Mouse (Mus musculus): Measurements from ENCODE around the gene Dgki.

Gene Dgki

DNA sequence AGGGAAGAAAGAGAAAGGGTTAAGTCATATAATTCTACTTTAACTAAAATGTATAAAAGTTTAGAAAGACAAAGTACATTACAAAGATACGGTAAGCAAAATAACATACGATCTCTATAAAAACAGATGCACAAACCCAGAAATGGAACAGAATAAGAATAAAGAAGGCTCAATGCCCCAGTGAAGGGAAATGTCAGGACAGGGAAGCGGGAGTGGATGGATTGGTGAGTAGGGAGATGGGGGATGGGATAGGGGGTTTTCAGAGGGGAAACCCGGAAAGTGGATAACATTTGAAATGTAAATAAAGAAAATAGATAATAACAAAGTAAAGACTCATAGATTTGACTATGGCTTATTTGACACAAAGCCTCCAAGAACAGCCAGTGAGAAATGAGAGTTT, 400.1 kb downstream of the Dgki start:
- no peak for DNase-seq

DNA sequence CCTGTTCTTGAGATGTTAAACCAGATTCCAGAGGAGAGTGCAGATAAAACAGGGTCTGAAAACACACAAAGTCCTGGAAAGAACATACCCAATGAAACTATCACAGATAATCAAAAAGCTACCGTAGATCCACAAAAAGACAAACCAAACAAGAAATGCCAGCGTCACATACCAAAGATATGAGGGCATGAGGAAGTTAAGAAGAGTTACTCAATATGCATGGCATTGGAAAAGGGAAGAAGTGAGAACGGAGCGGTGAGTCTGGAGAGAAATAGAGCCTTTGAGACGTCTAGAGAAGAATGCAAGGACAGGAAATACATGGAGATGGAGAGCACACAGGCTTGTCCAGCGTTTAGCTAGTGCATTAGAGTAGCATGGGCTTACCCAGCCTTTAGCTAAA, 401.6 kb downstream of the Dgki start:
- DNase-seq = no peak

DNA sequence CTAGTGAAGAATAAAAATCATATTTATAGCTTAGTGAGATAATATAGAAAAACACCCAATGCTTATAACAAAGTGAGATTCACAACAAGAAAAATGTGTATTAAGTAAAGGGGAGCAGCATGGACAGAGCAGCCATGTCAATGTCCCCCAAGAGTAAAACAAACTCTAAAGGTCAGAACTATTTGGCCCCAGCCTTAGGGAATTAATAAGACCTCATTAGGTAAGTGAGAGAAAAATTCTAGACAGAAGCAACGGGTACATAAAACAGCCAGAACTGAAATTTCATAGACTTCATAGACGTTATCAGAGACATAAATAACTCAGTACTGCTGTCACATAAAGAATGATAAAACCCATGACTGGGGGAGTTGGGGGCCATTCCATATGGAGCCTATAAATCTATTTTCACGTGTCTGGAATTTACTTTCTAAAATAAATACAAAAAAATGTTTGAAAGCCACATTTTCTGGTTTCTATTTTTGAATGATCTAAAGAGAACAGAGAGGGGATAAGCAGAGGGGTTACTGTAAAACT, 402.3 kb downstream of the Dgki start:
- DNase-seq = no peak

DNA sequence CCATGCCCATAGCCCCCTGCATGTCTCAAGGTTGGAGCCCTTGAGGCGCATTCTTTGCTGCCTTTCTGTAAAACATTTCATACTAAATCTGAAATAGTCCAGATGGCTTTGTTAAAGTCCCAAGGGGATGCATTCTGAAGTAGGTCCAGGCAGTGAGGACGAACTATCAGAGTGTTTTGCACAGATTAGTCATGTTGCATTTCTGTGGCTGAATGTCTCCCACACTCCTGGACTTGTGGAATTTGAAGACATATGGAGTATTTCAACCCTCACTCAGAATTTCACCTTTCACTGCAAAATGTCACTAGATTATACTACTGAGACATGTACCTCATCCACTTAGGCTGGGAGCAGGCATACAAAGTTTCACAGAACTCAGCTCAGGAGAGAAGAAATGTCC, 403.3 kb downstream of the Dgki start:
- no peak for DNase-seq

DNA sequence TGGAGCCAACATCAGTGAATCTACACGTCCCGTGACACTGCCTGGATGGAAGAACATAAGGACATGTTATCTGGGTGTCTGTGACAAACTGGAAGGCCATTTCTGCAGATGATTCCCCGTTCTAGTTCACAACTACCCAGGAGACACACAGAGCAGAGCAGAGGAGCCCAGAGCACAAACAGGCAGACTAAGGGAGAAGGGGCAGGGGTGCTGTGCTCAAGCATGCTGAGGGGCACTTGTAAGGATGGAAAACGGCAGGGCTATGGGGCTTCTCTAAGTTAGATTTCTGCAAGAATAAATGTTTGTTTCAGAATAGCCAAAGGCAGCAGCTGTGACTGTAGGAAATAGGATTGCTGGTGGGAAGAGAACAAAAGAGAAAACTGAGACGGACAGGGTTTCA, 408.2 kb downstream of the Dgki start:
- no peak for DNase-seq

DNA sequence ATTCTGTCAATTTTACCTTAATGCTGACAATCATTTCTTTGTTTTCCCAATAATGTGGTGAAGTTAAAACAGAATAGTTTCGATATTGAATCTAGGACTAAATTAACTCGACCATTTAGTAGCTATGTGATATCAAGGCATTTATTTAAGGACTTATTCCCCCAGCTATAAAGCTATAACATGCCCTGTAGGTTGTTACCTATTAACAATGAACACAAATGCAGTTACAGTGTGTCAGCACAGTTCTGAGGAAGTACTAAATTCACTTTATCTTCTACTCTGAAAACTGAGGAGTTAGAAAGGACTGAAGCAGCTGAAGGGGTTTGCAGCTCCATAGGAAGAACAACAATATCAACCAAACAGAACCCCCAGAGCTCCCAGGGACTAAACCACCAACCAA, 409.2 kb downstream of the Dgki start:
- DNase-seq = no peak

DNA sequence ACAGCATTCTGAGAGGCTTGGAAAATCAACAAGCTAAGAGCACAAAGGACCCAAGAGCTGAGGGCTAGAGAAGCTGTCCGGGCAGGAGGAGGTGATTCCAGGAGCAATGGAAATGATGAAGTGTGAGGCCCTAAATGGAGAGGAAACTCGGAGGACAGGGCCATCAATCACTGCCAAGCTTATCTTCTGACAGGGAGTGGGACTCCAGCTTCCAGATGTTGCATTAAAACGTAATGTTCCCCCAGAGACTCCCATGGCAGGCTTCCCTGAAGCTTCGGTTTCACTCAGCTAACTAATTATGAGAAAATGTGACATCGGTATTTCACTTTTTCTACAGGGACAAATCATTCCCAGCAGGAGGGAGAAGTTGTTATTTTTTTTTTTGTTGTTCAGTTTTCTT, 409.7 kb downstream of the Dgki start:
- DNase-seq = no peak

DNA sequence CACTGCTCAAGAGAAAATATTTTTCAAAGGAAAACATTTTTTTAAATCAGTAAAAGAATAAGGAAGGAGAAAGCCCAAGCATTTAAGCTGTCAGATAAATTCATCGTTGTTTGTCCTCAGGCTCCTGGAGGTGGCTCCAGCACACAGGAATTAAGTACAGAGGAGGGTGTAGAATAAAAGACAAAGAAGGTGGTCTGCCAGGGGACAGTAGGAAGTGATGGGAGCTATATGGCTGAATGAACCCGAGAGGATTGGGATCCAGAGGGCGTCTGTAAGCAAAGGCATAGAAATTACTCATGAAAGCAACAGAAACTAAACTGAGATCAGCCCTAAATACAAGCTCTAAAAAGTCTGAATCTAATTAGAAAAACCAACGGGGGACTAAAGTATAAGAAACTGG, 418.7 kb downstream of the Dgki start:
- DNase-seq = no peak

DNA sequence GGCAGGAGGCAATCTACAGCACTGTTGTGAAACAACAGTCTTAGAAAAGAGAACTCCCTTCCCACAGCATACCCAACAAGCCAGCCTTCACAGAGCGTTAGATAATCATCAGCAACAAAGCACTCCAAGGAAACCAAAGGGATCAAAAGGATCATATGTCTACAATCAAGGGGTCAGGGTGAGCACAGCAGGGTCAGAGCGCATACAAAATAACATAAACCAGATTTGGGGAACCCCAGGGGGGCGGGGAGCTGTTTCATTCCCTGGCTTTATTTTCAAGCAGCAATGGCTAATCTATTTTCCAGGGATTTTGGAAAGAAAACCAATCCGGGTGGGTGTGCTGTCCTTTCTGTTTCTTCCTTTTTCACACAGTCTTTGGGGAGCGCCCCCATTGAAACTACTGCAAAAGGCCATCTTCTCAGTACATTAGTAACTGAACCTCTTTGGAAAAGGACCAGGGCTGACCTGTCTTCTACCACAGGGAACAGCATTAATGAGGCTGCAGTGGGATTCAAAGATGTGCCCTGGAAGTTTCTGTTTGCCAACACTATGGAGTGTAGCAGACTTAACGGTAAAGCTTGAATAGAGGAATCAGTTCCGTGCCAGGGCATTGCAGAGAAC, 419.2 kb downstream of the Dgki start:
- DNase-seq = no peak

DNA sequence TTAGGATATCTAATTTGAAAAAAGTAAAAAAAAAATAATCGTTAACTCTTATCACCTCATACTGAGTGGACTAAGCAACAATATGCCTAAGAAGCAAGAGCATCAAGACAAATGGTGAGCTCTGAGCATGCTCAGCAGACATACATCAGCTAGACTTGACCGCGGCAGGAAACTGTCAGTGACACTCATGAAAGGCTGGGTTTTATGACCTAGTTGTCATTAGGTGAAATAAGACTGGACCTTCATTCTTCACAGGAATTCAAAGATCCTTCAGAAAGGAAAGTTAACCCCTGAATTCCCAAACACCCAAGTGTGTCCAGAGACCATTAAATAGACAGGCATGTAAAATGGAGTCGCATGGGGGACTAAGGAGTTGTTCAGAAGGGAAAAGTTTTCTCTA, 422.6 kb downstream of the Dgki start:
- DNase-seq = no peak

DNA sequence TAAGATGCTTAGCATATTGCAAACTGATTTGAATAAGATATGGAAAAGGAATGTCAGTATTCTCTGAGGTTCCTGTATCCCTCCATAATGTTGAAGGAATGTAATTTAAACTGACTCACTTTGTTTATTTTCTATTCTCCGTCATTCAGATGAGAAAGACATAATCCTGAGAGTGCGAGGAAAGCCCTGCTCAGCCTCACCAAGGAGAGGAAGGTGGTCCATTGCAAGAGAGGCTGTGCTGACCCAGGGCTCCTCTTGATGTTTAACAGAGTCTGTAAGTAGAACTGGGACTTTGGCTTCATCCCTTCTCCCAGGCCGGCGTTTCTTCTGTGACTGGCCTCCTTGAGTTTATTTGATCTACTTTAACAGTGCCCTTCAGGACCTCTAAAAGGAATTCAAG, 423.6 kb downstream of the Dgki start:
- no peak for DNase-seq

DNA sequence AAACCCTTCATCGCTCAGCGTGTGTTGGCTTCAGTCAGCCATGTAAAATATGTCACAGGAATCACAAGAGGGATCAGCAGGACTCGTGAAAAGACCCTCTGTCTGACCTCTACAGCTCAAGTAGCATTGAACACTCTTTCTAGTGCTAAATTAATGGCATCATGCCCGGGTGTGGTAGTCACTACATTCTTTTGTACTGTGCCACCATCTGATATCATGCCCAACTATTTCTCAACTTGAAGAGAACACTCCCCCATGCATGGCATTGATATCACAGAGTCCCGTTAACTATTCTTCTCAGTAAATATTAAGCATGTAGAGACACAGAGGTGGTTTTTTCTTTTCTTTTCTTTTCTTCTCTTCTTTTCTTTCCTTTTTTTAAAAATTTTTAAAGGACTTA, 424.1 kb downstream of the Dgki start:
- DNase-seq = no peak

DNA sequence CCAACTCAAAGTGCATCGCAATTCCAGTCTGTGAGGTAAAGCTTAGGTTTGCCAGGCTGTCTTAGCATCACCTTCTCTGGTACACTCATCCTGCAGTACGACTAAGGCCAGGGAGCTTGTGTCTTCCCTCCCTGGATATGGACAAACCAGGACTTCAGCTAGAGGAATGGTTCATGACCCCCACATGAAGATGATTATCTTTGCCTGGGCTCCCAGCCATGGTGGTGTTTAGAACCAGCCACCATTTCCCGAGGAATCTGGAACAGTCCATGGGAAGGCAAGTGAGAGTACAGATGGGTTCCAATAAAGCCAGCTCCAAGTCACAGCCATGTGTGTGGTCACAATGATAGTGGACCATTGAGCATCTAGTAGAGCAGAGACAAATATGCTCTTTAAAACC, 427.1 kb downstream of the Dgki start:
- no peak for DNase-seq

DNA sequence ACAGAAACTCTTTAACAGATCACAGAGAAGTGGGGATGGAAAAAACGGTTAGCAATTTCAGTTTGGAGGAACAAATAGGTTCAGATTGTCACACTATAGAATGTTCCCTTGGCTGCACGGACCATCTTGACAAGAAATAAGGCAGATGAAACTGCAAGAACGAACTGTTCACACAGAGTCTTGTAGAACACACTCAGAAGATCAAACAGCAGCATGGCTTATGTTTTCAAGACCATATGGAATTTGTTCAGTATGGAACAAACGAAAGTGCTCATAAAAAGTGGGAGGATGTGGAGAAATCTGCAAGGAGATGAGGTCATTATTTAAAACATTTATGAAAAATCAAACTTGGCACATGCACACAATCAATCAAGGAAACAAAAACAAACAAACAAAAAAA, 431.8 kb downstream of the Dgki start:
- no peak for DNase-seq

DNA sequence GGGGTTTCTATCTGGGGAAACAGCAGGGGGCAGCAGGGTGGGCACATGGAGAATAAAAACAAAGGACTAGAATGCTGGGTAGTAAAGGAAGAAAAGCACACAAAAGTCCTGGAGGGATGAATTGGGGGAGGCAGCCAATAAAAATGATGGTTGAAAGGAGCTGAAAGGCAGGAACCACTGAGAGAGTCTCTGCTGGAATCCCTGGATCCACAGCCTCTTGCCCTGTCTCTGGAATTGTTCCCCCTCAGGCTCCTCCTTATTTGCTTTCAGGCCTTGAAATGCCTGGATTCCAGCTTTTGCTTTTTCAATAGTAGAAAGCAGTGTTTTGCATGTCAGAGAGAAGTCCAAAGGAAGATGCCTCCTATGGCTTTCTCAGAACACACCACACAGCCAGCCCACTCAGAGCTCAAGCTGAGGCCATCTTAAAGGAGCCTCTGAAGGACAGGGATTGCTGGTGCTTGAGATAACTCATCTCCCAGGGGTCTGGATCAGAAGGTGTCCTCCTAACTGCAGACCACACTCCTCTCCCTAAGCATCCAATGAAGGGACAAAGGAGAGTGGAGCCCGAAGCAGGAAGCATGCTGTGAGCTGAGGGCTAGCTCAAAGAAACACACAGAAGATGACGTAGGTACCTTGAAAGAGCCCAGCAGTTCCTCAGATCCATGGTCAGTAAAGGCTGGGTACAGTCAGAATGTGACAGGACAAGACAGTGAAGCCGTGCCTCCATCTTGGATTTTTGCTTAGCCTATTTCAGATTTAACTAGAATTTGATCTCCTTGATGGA, 441.5 kb downstream of the Dgki start:
- no peak for DNase-seq

DNA sequence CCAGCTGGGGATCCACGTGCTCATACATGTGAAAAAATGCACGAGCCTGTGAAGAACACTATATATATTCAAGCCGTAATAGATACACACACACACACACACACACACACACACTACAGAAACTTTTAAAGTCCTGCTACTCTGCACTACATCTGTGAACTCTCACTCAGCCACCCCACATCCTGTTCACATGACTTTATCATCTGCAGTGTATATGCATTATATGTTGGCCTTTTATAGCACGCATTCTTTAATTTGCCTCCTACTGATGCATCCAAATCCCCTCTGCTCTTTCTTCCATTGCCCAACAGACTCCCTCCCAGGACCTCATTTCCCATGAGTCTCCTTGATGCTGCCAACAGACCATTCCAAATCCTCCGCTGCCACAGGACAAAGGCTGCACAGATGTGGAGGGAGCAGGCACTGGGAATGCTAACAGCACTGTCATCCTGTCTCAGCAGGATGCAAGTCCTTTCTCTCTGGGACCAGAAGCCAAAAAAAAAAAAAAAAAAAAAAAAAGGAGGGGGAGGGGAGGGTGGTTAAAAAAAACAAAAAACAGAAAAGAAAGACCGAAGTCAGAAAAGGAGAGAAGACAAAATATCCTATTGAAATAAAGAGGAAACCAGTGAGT, 442.2 kb downstream of the Dgki start:
- no peak for DNase-seq

DNA sequence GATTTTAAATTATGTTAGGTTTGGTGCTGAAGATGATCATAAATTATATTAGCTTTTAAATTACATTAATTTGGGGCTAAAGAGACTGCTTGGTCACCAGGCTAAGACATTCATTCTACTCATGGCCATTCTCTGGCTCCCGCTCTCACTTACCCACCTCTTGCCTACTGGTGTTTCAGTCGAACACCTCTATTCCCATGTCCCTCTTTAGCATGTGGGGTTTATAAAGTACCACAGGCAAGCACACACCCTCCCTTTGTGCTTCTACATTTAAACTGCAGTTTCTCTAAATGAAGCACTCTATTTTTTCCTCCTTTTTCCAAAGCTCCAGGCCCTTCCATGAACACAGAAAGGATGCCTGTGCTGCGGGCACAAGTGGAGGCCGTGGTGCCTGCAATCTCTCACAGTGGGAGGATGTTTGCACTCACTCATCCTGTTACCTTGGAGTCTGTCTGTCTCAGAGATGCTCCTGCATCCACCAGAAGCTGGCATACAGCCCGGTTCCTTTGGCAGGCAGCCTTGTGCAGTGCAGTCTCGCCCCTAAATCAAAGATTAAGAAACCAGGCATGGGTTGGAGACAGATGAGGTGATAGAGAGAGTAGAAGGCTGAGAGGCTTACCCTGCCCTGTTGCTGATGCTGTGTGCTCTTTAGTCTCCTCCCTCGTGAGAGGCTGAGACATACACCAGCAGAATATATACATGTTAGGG, 449.4 kb downstream of the Dgki start:
- peak; percentile 55 for DNase-seq

DNA sequence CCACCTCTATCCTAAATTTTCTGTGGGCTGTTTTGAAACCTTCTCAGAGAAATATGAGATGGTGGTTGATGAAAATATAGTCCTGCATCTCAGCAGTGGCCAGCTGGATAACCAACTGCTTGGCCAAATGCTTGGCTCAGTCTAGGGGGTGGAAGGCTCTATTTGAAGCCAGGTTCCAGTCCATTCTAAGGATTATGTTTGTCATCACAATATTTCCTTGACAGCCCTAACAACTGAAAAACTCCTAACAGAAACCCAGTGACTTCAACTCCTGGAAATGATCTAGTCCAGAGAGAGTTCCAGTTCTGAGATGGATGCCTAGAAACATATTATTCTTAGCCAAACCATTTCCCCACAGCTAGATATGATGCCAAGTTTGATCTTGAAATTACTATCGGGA, 454.7 kb downstream of the Dgki start:
- DNase-seq = no peak

DNA sequence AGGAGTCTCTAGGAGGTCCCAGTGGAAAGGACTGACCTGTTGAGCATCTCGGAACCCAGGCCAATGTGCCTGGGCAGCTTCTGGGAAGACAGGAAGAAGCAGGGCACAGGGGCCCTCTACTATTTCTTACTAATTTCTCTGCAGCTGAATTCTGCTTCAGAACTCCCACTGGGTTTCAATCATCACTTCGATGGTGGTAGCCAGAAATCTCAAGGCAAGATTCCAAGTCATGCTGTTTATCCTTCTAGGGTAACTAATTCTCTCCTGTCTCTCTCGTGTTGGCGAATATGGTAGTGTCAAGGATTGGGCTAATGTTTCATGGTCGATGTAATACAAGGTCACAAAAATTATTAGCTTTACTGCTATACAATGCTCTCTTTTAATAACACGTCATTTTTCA, 455.7 kb downstream of the Dgki start:
- DNase-seq = peak; percentile 54

DNA sequence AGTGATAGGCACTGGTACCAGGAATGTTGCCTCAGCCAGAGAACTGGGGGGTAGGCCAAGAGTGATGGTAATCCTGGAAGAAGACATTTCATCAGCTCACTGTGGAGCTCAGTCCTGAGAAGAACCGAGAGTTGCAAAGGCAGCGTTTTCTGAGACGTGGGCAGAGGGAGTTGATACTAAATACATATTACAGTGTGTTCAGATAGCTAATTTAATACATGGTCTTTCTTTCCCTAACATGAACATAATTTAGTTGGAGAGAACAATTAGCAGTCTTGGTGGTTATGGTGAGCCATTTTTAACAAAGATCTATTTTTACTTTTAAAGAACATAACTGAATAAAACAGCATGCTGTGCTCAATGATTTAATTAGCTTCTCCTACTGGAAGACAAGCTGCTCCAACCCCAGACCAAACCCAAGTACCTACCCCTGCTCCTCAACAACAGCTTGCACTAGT, 456.9 kb downstream of the Dgki start:
- DNase-seq = no peak

DNA sequence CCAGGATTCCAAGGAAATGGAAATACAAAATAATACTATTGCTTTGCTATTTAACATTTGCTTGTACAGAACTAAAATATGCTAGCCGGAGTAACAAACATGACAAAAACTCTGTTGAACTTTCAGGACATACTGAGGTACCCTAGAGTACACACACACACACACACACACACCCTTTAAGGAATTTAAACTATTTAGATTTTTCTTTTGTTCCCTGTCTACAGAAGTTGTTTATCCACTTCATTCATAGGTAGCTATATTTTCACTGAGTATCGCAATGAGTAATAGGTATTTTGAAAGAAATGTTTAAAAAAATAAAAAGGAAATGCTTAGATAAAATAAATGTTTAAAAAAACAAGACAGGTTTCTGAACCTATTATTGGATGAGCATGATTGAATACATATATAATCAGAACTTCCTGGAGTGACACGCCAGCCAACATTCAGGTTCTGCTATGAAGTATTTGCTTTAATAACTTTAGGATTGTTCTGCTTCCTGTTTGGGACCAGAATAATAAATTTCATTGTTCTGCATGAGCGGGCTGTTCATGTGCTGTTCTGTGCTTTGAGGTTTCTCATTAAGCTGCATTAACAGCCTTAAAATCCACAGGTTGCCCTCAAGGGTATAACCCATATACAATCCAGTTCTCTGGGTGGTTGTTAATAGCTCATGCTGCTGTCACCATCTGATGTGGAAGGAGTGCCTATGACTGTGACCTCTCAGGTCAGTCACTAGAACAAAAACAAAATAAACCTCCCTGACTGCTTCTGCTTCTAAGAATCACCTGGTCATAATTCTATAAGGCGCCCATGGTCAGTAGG, 457.7 kb downstream of the Dgki start:
- DNase-seq = no peak

DNA sequence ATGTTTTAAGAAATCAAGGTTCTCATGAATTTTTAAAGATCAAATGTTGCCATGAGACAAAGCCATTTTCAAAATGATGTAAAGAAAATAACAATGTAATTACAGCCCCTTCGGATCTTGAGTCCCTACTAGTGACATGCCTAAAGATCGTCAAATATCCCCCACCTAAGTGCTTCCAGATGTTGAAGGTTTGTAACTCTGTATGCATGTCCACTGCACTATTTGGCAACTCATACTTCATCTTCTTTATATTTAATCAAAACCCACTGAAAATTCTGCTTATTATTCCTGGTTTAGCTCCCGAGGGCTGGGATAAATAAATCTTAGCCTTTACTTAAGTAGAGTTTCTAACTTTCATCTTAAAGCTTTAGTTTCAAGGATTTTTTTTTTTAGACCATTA, 458.3 kb downstream of the Dgki start:
- DNase-seq = no peak

DNA sequence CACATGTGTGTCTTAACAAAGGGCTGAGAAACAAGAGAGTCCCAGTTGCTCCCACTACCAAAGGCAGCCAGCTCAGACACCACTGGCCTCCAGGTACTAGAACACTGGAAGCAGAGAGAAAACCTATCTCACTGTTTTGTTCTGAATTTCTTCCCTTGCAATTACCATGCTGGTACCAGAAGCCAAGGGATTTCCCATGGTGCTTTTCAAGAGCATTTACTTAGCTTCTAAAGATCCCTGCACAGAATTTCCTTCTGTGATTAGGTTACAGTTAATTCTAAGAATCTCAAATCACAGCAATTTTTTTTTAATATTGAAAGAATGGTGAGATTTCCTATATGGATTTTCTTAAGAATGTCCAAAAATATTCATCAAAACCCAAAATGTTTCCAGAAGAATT, 458.8 kb downstream of the Dgki start:
- DNase-seq = no peak
